Mouse (Mus musculus) neutrophil, adult 5-6 weeks (primary cell): Measurements from ENCODE around the gene Ednra. TPM values are rescaled to one million over a fixed set of nuclear protein-coding genes. Genes with fewer than 3 reads are reported as not detected.

Experiments used
- ATAC-seq: fragments of 151-379, 151-347 bp; 2 replicates; pipeline ENCODE4 v1.8.0; 2017; ENCODE audit warnings: mild to moderate bottlenecking, moderate TSS enrichment; ENCODE audit not compliant: insufficient number of reproducible peaks, poor library complexity, low FRiP score, severe bottlenecking; ENCODE audit errors: extremely low read depth
- total RNA-seq: library from RNA; stranded (forward); fragments of 200-1000 nt; gene quantifications from 2 replicates; pipeline ENCODE4 v1.2.3, GENCODE M21; 2017

The Ednra gene
- 0.25 TPM in 1 of 2 replicates, not detected in the other for total RNA-seq

GRCm38 (mm10) chr8:77724046-77724930, at the start of gene Ednra:
Gene Ednra, minus strand, starts transcription at chr8:77724464.
- ATAC-seq, result no peak

- no peak for ATAC-seq
Observed at GRCm38 (mm10) chr8:77773831-77774230, 49.6 kb upstream of the Ednra start.

GRCm38 (mm10) chr8:77773256-77773655, 49.0 kb upstream of the Ednra start:
- ATAC-seq, result no peak

DNA sequence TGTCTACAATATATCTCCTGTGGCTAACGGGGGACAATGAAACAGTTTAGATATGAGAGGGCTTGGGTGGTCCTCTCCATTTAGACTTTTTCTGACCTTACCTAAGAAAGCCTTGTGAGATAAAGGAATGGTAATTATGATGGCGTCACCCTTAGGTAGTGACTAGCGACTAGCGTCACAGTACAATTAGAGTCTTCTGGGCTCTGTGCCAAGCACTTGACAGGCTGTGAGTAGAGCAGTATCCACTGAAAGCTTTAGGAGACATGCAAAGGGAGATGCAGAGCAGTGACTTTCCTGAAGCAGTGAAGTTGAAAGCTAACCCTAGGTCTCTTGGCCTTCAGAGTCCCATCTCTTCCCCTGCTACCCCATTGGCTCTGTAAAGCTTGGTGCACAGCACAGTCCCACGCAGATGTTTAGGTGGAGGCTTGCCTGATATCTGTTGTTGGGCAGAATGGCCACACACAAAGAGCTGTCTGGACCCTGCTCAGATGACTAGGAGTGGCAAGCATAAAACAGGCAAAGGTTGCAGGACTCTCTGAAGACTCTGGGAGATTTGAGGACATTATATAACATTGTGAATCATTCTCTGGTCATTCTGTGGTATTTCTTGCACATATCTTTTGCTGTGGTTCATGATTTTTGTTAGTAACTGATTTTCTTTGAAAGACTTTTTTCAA, 48.1 kb upstream of the Ednra start:
- ATAC-seq, result no peak

DNA sequence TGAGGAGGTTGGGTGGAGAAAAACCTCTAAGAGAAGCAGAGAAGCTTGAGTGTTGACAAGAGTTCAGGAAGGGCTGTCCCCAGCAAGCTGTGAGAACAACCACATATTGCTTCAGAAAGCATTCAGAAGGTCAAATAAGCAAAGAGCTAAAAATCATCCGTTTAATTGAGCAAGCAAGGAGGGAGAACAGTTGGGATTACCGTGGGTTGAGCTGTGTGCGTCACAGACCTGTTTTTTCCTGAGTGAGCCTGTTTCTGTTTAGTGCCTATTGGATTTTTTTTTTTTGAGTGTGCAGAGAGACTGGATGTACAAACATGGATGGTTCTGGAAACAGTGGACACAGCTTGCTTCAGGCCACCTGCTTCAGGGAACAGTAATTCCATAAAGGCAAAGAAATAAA, 46.7 kb upstream of the Ednra start:
- no peak for ATAC-seq

- ATAC-seq, result no peak
Observed at GRCm38 (mm10) chr8:77768916-77769315, 44.7 kb upstream of the Ednra start.

DNA sequence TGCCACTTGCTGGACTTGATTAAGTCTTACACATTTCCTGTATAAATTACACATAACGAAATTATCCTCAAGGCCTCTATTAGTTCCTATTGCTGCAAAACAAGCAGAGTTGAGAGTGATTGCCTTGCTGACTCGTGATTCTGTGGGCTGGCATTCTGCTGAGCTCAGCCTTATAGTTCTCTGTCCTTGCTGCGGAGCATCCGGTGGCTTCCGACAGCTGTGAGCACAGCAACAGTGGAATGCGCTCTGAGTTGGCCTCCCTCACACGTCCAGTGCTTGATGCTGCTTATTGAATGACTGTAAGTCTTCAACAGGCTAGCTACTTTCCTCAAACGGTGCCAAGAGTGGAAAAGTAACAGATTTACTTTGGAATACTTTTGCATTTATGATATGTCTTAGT, 40.0 kb upstream of the Ednra start:
- no peak for ATAC-seq

GRCm38 (mm10) chr8:77762967-77763366, 38.7 kb upstream of the Ednra start:
- no peak for ATAC-seq

GRCm38 (mm10) chr8:77755441-77755840, 31.2 kb upstream of the Ednra start:
- no peak for ATAC-seq

GRCm38 (mm10) chr8:77753796-77754195, 29.5 kb upstream of the Ednra start:
- no peak for ATAC-seq

GRCm38 (mm10) chr8:77752041-77752440, 27.8 kb upstream of the Ednra start:
- no peak for ATAC-seq

DNA sequence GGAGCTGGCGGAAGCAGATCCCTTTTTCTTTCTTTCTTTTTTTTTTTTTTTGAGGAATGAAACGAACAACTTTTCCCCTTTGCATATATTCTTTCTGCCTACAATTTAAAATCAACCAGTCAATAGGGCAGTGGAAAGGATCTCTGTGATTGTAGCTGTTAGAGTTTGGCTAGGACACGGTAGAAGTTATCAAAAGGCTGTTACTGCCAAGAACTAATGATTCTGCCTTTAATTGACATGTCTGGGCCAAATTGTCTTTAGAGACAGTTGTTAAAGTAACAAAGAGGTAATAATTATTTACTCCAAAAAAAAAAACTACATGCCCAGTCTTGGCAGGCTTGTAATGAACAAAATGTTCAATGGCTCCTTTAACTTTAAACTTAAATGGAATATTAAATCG, 26.1 kb upstream of the Ednra start:
- no peak for ATAC-seq

DNA sequence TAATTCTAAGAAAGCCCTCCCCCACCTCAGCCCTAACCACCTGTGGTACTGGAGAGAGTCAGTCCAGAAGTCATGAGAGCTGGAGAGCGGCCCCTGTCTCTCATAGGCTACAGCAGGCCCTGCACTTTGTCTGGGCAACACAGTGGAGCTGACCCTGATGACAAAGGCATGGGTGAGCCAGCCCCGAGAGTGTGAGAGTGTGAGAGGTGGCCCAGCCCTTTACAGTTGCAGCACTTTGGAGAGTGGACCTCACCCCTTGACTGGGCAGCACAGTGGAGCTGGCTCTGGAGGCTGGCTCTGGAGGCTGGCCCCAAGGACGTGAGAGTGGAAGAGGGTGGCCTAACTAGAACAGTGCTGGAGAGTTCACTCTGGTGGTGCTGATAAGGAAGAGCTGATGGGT, 20.2 kb upstream of the Ednra start:
- ATAC-seq, result no peak

GRCm38 (mm10) chr8:77742395-77742794, 18.1 kb upstream of the Ednra start:
- no peak for ATAC-seq

GRCm38 (mm10) chr8:77741050-77741777, 16.9 kb upstream of the Ednra start:
- ATAC-seq, result 0 out of 2 replicates have a peak, but pooled peaks have one; percentile 13

DNA sequence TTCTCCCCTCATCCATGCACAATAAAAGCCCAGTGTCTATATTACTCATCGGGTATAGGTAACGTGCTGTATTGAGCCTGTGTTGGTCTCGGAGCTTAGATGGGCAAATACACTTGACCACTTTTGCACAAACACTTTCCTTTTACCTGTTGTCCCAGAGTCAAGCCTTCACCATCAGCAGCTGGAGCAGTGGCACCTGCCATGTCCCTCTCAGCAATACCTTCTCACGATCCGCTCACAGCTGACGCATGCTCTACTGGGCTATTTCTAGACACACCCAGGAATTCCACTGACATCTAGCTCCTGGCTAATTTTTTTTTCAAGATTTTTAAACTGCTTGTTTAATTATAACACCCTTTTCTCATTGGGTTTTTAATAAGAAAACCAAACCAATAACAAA, 14.2 kb upstream of the Ednra start:
- no peak for ATAC-seq

GRCm38 (mm10) chr8:77737327-77737726, 13.1 kb upstream of the Ednra start:
- ATAC-seq, result no peak

GRCm38 (mm10) chr8:77733792-77734191, 9.5 kb upstream of the Ednra start:
- no peak for ATAC-seq

GRCm38 (mm10) chr8:77732964-77733363, 8.7 kb upstream of the Ednra start:
- ATAC-seq, result no peak

- ATAC-seq, result no peak
Observed at GRCm38 (mm10) chr8:77725406-77725805, 1.1 kb upstream of the Ednra start.
